Mouse (Mus musculus) induced T-regulatory cell, adult 2 months (primary cell): ENCODE data around the gene Wsb1.
"Not testable (repeated sequence)": the region's sequence is repeated elsewhere in the genome, so short reads cannot be mapped to it uniquely, and the experiment has no call there.

Experiments
- DNase-seq: peaks from one replicate; pipeline ENCODE4 v3.0.0-alpha.2; 2012; ENCODE audit warnings: low read depth

Gene Wsb1

DNA sequence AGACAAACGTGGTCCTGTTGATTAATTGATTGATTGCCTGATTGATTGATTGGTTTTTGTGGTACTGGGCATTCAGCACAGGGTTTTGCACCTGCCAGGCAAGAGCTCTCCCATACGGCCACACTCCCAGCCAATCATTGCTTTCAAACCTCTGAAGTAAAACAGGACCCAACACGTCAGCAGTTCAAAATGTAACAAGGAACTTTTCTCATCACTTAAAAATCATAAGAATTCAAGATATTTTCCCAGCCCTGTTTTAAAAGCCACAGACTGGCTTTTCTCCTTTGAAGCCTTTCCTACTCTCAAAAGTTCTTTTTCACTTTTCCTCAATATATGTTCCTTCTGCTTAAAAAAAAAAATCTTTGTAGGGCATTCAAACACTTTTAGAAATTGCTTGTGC, 9.9 kb upstream of the Wsb1 start:
- DNase-seq: no peak

DNA sequence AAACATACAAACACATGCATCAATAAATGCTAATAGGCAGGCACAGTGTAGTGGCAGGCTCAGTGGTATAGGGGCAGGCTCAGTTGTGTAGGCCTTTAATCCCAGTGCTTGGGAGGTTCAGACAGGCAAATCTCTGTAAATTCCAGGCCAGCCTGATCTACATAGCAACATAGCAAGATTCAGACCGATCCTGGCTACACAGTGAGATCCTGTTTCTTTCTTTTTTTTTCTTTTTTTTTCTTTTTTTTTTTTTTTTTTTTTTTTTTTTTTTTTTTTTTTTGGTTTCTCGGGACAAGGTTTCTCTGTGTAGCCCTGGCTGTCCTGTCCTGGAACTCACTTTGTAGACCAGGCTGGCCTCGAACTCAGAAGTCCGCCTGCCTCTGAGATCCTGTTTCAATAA, 5.7 kb upstream of the Wsb1 start:
- not testable (repeated sequence) for DNase-seq

DNA sequence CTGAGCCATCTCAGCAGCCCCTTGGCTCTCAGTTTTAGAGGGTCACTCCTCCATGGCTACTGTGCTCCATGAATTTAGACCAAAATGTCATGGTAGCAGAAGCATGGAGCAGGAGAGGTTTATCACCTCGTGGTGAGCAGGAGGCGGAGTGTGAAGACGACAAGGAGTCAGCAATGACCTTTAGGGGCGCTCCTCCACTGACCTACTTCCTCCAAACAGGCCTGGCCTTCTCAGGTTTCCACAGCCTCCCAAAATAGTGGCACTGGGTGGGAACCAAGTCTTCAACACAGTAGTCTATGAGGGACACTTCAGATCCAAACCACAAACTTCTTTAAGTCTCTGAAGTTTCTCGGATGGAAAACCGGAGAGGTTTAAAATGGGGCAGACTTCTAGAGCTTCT, 4.3 kb upstream of the Wsb1 start:
- DNase-seq: no peak

DNA sequence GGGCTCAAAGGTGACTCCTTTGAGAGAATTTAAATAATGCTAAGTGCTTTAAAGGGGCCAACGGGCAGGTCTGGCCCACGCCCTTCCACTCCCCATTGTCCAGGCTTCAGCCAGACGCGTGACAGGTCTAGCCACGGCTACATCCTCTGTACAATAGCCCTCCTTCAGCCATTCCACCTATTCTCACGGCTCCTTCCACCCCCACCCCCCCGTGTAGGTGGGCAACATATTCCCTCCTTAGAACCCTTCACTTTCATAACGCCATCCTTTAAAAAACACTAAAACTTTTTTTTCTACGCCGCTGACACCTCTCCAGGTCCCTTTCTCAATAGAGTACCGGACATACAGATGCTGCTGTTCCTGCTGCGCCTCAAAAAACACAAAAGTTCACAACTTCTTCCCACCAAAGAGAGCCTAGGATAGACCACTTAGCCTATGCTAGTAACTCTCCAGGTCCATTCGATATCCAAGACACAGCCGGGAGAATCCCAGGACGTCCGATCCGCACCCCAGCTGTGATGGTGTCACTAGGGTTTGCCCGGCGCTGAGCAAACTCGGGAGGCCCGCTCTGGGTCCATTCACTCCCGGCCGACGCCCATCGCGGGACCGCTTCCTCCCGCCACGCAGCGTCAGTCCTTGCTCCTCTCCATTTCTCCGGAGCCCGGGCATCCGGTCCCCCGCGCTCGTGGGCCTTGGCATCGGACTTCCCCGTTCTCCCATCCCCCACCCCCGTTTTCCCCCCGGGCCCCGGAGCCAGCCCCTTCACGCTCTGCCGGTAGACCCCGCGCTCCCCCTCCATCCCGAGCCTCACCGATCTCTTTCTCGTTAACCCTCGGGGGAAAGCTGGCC, 705 bp downstream of the Wsb1 start:
- no peak for DNase-seq

DNA sequence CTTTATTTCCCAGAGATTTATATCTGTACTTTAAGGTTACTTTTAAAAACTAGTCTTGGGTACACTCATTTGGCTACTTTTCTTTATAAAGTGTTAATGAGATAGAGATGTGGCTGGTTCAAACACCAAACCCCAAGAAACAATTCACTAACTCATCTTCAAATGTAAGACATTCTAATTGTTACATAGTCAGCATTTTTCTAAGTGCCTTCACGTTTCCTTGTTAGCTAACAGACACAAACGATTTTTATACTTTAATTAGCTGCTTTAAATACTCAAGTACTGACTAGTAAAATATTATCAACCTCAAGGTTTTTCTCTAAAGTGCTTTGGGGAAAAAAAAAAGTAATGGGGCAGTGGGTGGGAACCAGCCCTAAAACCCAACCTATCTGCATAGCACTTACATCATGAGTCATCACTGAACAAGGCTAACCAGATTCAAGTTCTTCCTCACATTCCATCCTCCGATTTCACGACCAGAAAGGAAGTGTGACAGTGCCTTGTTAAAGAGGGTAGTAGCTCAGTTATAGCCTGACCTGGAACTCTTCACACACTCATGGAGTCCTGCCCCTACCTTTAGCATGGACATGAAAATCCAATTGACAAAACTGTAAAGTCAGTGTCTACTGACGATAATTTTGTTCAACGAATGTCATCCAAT, 1.5 kb downstream of the Wsb1 start:
- peak; percentile 84 for DNase-seq

DNA sequence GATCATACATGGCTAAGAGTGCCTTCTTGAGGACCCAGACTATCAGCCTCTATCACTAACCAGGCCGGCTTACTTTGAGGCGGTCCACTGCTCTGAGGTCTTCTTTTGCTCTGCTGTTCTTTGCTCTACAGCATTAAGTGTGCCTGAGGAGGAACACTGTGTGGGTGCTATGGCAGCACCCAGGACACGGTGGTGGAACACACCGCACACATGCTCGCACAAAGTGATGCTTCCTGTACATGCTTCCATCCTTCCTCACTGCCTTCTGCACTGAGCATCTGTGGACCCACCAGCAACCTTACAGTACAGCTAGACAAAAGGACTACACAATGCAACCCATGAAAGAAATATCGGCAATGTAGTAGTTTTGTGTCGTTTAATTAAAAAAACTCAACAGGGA, 15.4 kb downstream of the Wsb1 start:
- DNase-seq: no peak

DNA sequence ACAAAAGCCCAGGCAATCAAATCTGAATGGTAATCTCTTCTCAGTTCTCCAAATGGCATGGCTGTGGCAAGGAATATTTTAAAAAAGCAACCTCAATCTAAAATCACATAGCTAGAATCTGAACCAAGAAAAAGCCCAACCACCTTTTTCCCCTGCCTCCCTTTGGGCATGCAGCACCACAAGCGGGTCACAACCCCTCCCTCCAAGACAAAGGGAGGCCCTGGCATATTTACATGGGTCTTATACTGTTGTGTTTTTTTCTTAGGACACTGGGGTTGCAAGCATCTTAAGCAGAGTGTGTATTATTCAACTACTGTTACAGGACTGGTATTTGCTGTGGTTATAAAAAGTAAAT, 16.1 kb downstream of the Wsb1 start:
- DNase-seq: no peak

DNA sequence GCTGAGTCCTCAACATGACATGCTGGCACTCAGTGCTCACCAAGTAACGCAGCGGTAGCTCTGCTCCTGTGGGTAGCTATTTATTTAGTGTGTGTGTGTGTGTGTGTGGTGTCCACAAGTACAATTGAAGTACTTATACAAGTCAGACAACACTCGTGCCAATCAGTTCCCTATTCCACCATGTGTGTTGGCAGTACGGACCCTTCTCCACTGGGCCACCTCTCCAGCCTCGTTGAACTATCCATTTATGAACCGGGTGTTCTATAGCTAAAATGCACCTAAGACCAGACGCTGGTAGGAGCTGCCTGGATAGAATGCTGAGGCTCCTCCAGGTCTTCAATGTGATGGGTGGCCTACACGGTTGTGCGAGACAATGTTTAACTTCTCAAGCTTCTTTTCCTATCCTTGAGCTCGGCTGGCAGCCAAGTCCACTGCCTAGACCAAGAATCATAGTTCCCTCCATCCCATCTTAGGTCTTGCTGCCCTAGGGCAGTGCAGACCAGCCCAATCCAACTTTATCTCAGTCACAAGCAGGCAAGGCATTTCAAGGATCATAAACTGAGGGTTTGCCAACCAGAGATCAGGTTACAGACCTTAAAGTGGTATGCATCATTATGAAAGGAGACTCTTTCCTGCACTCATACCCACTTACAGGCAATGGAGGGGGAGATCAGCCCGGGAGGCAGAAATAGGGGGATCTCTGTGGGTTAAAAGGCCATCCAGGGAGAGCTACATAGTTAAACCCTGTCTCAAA, 16.6 kb downstream of the Wsb1 start:
- DNase-seq: no peak

DNA sequence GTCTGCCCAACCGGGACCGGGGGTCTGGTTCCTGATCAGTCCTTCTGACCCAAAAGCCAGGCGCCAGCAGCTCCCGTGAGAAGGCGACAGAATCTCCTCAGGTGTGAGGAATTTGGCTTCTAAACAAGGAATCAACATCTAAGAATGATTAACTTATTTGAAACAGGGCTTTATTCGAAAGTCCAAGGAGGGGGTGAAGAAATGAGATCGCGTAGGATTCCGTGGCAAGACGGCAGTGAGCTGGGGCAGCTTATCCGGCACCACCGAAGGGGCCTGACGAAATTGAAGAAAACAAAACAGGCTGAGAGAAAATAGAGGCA, 24.3 kb downstream of the Wsb1 start:
- DNase-seq: no peak

DNA sequence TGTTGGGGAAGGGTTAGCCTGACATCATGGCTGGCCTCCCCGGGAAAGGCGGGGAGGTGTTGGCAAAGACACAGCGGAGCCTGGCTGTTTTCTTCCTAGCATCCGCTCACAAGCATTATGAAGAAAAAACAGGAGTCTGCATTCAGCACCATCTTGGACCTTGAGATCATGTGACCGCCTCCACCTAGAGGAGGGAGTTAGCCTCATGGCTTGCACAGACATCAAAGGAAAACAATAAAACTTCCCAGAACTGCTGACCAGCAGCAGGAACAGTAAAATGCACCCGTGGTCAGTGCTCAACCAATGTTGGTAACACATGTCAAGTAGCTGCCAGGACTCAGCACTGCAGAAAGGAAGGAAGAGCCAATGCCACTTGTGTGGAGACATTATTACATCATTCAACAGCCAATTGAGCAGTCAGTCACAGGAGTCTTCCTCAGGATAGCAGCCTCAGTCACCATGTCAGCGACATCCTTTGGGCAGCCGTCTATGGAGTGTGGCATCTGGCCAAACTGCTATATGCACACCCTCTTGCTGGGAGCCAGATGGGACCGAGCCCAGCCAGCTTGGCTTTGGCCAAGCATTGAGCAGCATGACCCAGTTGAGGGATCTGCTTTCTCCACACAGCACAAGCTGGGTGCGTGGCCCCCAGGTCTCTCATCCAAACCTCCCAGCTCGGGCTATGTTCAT, 24.8 kb downstream of the Wsb1 start:
- DNase-seq: no peak

DNA sequence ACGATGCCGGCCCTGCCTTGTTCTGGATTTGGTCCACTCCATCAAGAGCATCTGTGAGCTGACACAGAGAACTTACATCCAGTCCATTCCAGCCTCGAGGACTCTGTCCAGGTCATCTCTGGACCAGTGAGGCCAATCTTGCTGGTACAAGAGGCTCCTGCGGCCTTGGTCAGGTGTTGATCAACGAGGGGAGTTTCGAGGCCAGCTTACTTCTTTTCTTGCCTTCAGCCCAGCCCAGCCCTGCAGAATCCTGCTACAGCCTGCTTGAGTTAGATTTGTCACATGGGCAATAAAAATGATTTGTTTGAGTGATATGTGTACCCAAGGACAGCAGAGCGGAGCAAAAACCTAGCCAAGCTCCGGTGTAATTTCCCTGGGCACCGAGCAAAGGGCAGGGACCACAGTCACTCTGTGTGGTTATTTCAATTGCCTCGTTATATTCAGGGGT, 25.4 kb downstream of the Wsb1 start:
- DNase-seq: no peak

DNA sequence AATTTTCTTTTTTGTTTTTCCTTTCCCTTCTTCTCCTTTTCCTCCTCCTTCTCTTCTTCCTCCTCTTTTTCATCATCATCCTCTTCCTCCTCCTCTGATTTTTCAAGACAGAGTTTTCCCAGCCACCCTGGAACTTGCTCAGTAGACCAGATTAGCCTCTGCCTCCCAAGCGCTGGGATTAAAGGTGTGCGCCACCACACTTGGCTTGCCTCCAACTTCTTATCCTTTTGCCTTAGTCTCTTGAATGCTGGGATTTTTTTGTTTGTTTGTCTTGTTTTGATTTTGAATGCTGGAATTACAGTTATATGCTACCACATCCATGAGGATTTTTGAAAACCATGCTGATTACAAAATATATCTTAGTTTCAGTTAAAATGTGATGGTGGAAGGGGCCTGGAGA, 26.4 kb downstream of the Wsb1 start:
- no peak for DNase-seq

DNA sequence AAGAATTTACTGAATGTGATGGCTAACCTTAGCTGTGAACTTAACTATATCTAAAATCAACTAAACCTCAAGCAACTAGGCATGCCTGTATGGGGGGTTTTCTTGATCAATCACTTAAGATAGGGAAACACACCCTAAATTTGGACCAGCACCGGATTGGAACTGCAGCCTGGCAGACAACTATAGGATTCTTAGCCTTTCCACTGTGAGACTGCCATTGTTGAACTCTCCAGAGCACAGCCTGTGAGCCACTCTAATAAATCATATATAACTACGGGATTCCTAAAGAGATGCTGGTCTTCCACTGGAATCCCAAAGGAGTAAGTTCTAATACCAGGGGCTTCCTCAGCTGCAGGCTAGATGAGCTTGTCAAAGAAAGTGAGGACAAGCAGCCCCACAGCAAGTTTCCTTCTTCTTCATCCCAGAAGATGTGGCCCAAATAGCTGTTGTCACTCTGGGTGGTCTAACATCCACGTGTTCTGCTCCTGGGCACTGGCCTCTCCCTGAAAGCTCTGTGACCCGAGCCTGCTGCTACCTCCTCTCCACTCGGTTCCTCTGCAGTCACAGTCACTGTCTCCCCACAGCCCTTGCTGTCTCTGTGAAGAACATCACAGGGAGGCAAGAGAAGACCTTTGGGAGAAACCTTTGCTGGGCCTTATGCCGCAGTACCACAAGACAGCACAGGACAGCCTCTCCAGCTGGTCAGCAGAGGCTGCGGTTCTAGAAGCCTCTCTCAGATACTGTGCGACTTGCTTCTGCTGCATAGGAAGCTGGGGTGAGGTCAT, 28.9 kb downstream of the Wsb1 start:
- DNase-seq: no peak

DNA sequence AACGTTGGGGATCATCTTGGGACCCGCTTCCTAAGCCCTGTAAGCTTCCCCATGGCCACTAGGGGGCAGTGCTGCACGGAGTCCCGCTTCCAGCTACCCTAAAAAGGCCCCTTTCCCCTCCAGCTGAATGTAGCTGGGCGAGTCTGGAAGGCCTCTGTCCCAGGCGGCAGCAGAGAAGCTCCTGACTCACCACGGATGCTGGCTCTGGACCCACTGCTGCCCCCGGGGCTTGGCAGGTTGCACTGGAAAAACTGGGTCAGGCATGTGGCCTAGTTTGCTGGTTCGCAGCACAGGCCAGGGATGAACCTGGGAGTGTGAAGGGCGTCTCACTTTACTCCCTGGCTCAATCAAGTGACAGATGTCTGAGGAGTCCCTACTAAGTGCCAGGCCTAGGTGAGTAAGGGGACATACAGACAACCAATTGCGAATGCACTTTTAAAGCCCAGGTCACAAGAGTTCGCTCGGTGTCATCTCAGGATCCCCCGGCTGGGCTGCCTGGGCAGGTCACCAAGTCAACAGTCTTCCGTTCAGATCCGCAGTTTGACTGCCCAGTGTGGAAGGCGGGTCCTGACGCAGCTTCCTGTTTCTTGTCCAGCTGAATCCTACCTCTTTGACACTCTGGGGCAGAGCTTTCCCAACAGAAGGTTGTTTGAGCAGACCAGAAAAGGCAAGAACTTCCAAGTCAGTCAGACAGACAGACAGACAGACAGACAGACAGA, 29.8 kb downstream of the Wsb1 start:
- peak; percentile 83 for DNase-seq

DNA sequence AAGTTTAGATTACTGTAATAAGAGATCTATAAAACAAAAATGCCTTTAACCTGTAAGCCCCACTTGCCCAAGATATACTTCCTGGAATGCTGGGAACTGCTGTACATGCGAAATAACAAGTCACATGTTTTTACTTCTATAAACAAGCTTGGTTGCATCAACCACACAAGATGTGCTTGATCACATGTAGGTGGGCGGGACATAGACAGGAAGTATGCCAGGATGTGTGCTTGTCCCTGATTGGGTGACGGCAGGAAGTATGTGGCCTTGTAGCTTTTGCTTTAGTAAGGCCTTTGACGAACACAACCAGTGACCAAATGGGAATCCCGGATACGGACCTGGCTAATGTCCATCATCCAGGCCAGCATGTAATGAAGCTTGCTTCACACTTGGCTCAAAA, 31.1 kb downstream of the Wsb1 start:
- peak; percentile 57 for DNase-seq

DNA sequence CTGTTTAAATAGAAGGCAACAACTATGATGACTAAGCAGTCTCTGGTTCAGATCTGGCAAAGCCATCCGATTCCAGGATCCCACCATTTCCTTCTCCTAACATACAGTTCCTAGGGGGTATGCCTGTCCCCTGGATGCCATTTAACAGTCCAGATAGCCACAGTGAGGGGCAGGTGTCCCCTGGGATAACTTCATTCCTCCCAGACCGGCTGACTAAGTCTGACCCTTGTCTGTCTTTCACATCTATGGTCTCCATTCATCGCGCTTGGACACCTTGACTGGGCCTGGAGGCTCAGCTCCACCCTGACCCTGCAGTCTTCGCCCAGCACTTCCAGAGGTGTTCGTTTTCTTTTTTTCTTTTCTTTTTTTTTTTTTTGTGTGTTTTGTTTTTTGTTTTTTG, 31.8 kb downstream of the Wsb1 start:
- no peak for DNase-seq

DNA sequence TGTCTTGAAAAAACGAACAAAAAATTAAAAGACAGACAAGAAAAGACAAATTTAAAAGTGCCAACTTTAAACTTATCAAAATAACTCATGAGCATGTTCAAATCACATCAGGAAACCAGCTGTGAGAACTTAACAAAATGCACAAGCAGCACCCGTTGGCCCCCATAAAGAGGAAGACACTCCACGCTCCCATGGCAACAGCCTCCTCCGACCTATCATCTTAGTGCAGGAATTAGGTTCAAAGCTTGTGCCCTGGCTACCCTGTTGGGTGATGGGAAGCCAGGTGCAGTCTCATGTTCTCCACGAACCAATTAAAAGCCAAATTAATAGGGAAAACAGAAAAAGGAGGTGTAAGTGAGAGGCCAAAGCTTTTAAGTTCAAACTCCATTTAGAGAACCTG, 32.8 kb downstream of the Wsb1 start:
- no peak for DNase-seq

DNA sequence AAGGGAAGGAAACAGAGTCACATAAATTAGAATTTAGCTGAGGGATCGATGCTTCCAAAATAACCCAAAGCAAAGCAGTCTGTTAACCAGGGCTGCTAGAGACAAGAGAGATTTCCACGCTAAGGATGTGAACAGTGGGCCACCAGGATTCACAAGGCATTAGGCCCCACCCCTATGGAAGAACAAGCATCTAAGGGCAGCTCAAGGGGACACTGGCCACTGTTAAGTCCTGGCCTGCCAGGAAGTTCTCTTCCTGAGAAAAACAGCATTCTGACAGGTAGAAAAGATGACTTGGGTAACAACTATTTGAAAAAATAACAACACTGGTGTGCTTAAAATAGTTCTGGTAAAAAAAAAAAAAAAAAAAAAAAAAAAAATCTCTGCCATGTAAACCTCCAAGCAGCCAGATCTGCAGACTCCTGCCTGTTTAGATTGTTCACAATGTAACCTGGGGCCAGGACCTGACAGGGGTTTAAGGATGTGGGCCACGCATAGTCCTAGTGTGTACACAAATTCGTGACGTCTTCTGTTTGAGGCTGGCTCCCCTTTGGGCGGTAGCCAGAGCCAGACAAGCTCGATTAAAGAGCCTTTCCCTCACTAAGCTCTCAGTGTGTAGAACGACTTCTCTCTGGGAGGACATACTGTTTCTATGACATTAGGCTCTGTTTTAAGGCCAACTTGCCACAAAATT, 35.4 kb downstream of the Wsb1 start:
- DNase-seq: no peak

DNA sequence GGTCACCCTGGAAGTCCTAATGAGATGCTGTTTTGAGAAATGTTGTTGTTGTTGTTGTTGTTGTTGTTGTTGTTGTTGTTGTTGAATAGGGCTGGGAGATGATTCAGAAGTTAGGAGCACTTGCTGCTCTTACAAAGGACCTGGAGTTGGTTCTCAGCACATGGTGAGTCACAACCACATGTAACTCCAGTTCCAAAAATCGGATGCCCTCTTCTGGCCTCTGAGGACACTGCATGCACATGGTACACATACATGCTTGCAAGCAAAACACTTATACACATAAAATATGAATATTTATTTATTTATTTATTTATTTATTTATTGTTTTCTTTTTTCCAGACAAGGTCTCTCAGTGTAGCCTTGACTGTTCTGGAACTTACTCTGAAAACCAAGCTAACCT, 36.4 kb downstream of the Wsb1 start:
- no peak for DNase-seq

DNA sequence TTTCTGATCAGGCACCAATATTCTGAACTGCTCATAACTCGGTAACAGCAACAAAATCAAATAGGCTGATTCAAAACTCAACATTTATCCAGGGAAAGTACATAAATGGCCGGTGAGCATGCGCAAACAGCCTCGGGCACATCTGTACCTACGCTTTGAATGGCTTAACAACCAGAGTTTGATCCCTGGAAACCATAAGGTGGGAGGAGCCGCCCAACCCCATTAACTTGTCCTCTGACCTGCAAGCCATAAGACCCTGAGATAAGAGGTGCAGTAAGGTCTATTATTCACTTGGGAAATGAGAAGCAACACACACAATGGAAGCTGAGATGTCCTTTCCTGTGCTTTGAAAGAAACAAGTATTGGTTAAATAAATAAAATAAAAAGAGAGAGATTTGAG, 37.3 kb downstream of the Wsb1 start:
- no peak for DNase-seq

DNA sequence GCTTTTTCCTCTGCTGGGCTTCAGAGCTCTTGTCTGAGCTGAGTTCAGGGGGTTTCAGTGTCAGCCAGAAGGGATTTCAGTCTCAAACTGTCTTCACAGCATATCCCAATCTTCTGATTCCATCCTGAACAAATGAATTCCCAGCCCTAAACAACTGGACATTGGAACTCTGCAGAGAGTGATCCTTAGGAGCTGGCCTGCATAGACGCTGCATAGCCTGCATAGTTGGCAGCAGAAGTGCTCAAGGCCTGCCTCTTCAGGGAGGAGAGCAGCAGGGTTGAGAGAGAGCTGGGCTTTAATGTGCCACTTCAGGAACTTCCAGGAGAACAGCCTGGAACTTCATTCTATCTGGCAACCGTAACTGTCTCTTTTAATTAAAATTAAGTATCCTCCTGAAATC, 38.9 kb downstream of the Wsb1 start:
- DNase-seq: no peak
